Mouse (Mus musculus): ENCODE measurements around the gene Synj2bp.
"Not testable (repeated sequence)": the region's sequence is repeated elsewhere in the genome, so short reads cannot be mapped to it uniquely, and the experiment has no call there.

The Synj2bp gene

DNA sequence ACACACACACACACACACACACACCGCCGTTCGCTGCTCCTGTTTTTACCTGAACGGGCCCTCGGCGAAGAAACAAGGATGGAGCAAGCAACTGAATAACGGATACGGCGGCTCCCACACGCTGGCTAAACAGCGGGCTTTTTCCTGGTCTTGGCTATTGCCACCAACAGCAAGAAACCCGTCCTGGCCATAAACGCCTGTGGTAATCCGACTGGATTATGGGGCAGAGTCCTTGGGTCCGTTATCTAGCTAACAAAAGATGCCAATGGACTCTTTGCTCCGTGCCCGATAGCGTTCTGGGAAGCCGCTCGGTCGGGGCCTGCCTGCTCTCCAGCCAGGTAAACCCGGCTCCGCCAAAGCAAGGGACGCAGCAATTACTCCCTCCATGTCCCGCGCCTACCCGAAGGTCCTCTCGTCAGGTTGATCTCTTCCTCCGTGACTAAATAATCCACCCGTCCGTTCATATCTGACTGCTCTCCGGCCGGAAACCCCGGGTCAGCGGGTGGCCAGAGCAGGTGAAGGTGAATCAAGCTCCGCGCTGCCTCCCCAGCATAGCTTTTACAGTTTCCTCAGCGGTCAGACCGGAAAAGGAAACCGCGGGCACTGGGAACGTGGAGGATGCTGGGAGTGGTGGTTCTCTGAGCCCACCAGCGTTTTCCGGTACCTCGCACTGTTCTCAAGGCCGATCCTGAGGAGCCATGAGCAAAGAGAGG lies at the start of gene Synj2bp, which contains the start of gene Gm20498:
Synj2bp (minus strand) TSS at position 596 of the 713 bp plus-strand sequence.
Gm20498 (minus strand) TSS at position 590 of the 713 bp plus-strand sequence.
- DNase-seq (ENCODE audit: low spot score), result peak; percentile 77

DNA sequence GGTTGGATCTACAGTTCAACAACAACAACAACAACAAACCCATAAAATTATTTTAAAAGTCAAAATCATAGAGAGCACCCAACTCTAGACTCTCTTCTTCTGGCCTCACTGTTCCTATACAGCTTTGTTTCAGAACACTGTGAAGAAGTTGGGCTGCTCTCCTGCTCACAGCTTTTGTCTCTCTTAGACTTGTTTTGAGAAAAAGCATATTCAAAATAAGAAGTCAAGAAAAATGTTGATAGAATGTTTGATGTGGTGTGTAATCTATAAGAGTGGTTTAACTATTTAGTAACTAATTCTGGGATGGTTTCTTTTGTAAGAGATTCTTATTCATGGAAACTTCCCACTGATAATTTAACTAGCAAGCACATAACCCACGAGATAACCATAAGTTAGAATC lies 35.7 kb upstream of the Synj2bp start, which contains the start of gene Adam21:
Adam21 (minus strand) TSS at position 101 of the 400 bp plus-strand sequence.
- DNase-seq (ENCODE audit: low spot score), result no peak

DNA sequence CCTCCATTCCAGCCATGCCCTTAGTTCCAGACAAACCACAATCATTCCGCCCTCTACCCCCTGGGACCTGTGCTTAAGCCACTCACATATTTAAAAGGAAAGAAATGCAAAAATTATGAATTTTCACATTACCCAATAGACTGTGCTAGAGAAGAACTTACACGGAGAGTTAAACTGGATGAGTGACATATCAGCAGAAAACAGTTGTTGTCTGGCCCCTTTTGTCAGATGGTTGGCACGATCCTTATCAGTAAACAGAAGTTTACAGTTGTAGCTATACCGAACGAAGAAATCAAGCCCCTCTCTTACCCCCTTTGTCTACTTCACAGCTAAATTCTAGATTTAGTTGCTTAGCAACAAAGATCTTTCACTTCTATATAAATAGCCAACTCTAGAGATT lies 35.2 kb upstream of the Synj2bp start:
- no peak for DNase-seq (ENCODE audit: low spot score)

DNA sequence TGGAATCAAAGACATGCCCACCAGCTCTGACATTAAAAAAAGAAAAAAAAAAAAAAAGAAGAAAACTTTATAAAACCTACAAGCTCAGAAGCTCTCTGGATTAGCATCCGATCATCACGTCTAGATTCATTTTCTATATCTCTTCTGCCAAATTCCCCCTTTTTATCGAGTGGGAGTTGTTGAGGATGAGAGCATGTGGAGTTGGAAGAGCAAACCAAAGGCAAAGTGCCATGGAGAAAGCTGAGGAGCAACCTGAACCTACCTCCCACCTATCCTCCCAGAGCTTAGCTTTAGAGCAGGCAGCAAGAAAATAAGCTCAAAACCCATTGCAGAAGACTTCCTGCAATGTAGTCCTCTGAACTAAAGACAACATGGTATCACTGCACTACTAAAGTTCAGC lies 31.5 kb upstream of the Synj2bp start:
- DNase-seq (ENCODE audit: low spot score), result no peak

DNA sequence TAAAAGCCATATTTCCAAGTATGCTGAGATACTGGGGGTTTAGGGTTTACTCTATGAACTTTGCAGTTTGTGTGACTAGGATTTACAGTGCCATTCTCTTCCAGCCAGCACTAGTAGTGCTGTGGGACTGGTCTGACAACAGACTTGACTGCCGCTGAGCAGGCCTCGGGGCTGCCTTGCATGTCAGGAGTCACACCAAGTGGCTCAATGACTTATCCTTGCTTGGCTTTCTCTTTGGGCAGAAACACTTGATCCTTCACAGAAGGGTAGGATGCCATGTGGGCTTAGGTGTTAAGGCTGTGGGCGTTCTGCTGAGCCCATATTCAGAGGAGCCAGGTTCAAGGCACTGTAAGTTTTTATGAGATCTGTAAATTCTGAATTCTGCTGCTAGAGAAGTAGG lies 16.6 kb upstream of the Synj2bp start:
- no peak for DNase-seq (ENCODE audit: low spot score)

DNA sequence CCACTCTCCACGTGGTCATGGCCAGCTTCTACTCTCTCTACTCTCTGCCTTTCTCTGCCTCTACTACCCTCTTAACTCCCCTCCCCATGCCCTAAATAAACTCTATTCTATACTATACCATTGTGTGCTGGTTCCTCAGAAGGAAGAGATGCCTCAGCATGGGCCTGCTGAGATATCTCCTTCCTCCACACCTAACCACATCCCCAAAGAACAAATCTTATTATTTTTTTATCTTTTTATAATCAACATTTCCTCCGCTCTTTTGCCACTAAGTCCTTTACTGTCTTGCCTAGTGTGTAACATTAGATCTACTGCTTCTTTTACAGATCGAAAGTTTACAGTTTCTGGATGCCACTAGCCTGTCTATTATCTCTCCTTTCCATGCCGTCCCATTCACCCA lies 14.5 kb upstream of the Synj2bp start:
- no peak for DNase-seq (ENCODE audit: low spot score)

DNA sequence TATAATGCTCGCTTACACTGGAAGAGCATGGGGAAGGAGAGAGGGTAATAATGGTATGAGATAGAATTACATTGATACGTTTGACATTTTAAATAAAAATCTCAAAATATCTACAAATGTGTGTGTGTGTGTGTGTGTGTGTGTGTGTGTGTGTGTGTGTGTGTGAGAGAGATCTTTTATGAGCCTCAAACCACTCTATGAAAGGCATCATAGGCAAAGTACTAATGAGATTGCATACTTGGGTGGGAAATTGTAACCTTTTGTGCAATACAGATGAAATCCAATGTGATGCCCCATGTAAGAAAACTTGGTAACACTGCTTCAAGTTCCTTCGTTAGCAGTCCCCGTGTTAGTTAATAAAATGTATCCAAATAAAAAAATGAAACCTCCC lies 313 bp upstream of the Synj2bp start:
- no peak for DNase-seq (ENCODE audit: low spot score)

DNA sequence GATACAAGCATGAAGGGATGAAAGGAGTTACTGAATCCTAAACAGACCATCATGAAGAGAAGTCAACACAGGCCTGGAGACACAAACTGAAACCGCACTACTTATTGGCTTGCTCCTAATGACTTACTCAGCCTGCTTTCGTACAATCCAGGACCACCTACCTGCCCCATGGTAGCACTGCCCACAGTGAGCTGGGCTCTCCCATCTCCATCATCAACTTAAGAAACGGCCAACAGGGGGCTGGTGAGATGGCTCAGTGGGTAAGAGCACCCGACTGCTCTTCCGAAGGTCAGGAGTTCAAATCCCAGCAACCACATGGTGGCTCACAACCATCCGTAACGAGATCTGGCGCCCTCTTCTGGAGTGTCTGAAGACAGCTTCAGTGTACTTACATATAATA lies 2.1 kb downstream of the Synj2bp start:
- DNase-seq (ENCODE audit: low spot score), result not testable (repeated sequence)

DNA sequence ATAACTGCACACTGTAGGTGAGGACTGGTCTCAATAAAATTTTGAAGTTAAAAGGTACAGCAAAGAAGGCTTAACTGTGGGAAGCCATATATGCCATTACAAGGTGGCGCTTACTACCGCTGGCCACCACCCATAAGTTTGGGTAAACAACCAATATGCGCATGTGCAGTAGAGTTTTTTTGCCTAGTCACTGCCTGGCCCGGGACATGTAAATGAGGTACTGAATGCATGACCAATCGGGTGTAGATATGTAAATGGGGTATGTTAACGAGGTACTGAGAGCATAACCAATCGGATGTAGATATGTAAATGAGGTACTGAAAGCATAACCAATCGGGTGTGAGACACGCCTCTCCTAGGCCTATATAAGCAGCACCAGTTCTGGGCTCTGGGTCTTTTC lies 35.8 kb downstream of the Synj2bp start:
- not testable (repeated sequence) for DNase-seq (ENCODE audit: low spot score)

DNA sequence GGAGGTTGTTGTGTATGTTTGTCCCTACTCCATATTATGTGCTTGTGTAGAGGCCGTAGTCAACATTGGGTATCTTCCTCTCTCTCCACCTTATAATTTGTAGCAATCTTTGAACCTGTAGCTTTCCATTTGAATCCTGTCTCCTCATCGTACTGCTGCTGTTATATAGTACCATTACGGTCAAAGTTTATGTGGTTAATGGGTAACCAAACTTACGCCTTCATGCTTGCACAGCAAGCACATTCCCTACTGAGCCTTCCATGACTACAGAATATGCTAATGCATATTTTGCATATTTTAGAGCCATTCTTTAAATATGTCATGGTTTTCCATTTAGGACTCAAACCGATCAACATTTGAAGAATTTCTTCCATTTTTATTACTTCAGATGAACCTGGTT lies 42.2 kb downstream of the Synj2bp start:
- DNase-seq (ENCODE audit: low spot score), result no peak

DNA sequence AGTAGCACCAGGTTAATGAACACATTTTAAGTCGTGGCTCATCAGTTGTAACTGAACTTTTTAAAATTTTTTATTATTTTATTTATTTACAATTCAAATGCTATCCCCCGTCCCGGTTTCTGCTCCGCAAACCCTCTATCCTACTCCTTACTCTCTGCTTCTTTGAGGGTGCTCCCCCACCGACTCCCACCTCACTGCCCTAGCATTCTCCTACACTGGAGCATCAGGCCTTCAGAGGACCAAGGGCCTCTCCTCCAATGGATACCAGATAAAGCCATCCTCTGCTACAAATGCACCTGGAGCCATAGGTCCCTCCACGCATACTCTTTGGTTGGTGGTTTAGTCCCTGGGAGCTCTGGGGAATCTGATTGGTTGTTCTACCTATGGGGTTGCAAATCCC lies 47.4 kb downstream of the Synj2bp start:
- no peak for DNase-seq (ENCODE audit: low spot score)

DNA sequence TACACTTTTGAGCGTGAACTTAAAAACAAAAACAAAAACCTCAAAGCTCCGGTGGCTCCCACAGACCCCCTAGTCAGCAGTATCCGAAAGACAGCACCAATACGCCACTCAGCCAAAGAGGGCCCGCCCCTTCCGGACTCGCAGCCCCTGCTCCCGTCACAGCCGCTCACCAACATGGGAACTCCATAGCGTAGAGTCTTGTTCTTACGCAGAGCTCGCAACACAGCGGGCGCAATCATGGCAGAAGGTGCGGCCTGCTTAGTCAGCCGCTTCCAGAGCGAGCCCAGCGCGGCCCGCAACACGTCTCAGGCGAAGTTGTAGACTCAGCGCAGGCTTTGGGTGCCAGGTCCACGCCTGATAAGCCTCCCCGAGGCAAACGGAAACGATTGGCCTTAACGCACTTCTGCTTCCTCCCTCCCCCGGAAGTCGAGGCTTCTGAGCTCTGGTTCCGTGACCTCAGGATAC lies 48.0 kb downstream of the Synj2bp start, which contains the start of gene Cox16:
Cox16 (minus strand) TSS at position 401 of the 465 bp plus-strand sequence.
- peak; percentile 83 for DNase-seq (ENCODE audit: low spot score)

DNA sequence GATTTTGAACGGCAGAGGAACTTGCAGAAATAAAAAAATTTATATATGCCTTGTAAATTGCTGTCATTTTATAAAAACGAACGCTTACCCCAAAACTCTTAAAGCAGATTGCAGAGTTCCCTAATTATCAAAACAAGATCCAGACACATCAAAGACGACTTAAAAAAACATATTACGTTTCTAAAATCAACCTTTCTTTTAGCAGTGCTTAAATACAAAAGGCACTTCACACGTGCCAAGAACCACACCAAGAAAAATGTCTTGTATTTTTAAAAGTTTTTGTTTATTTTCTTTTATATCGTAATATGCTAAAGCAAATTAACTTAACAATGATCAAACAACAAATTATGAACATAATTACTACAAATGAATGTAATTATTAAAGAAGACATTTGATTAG lies 48.5 kb downstream of the Synj2bp start:
- no peak for DNase-seq (ENCODE audit: low spot score)

DNA sequence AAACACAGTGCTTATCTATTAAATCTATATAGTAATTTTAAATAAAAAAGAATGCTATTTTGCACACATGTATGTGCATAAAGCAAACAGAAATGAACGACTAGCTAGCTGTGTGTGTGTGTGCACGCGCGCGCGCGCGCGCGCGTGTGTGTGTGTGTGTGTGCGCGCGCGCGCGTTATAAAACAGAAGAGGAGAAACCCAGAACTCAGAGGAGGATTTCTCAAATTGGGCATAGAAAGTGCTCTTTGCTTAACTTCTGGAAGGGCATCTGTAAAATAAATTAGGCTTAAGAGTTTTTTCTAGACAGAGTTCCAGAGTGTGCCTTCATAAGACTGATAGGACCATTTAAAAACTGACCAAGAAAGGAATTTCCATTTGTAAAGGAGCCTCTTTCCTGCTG lies 49.1 kb downstream of the Synj2bp start:
- no peak for DNase-seq (ENCODE audit: low spot score)

DNA sequence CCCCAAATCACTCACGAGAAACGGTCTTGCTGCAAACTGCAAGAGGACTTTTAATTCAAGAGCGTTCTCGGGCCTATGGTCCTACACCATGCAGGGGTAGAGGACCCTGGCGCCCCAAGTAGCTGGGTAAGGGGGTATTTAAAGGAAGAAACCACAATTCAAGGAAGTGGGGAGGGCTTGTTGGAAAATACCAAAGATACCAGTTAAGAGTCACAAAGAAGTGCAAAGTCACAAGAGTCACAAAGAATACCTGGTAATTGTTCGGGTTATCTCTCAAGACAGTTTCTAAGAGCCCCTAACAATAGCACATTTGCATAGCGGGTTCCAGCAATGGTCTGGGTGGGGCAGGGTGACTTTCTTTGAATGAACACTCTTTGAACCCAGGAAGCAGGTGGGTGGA lies 73.7 kb downstream of the Synj2bp start:
- not testable (repeated sequence) for DNase-seq (ENCODE audit: low spot score)
